Mouse (Mus musculus): ENCODE data around the gene Mef2a.
"Not testable (repeated sequence)": the region's sequence is repeated elsewhere in the genome, so short reads cannot be mapped to it uniquely, and the experiment has no call there.

Gene Mef2a

GRCm38 (mm10) chr7:67371351-67371890 is 1.2 kb downstream of the Mef2a start:
- no peak for DNase-seq (ENCODE audit: low spot score in 2 of 2)

- DNase-seq (ENCODE audit: low spot score in 2 of 2) = no peak
These were observed 3.0 kb downstream of the Mef2a start for GRCm38 (mm10) chr7:67369645-67370044.

- no peak for DNase-seq (ENCODE audit: low spot score in 2 of 2)
These were observed 4.3 kb downstream of the Mef2a start for GRCm38 (mm10) chr7:67368394-67368793.

- no peak for DNase-seq (ENCODE audit: low spot score in 2 of 2)
These were observed 12.1 kb downstream of the Mef2a start for GRCm38 (mm10) chr7:67360588-67360987.

- no peak for DNase-seq (ENCODE audit: low spot score in 2 of 2)
These were observed 12.8 kb downstream of the Mef2a start for GRCm38 (mm10) chr7:67359863-67360262.

GRCm38 (mm10) chr7:67355870-67356269 is 16.8 kb downstream of the Mef2a start:
- no peak for DNase-seq (ENCODE audit: low spot score in 2 of 2)

- DNase-seq (ENCODE audit: low spot score in 2 of 2) = peak in 1 of 2 experiments; percentile 34
These were observed 19.0 kb downstream of the Mef2a start for GRCm38 (mm10) chr7:67353667-67354066.

GRCm38 (mm10) chr7:67352989-67353388 is 19.7 kb downstream of the Mef2a start:
- DNase-seq (ENCODE audit: low spot score in 2 of 2) = no peak

GRCm38 (mm10) chr7:67344443-67344842 is 28.2 kb downstream of the Mef2a start:
- no peak for DNase-seq (ENCODE audit: low spot score in 2 of 2)

- DNase-seq (ENCODE audit: low spot score in 2 of 2) = no peak
These were observed 30.5 kb downstream of the Mef2a start for GRCm38 (mm10) chr7:67342067-67342625.

GRCm38 (mm10) chr7:67320359-67320758 is 52.3 kb downstream of the Mef2a start:
- DNase-seq (ENCODE audit: low spot score in 2 of 2) = no peak

- DNase-seq (ENCODE audit: low spot score in 2 of 2) = no peak
These were observed 54.0 kb downstream of the Mef2a start for GRCm38 (mm10) chr7:67318697-67319096.

- no peak for DNase-seq (ENCODE audit: low spot score in 2 of 2)
These were observed 59.5 kb downstream of the Mef2a start for GRCm38 (mm10) chr7:67313200-67313599.

- no peak for DNase-seq (ENCODE audit: low spot score in 2 of 2)
These were observed 62.5 kb downstream of the Mef2a start for GRCm38 (mm10) chr7:67310151-67310550.

GRCm38 (mm10) chr7:67308102-67308501 is 64.6 kb downstream of the Mef2a start:
- no peak for DNase-seq (ENCODE audit: low spot score in 2 of 2)

- no peak for DNase-seq (ENCODE audit: low spot score in 2 of 2)
These were observed 65.6 kb downstream of the Mef2a start for GRCm38 (mm10) chr7:67307078-67307477.

GRCm38 (mm10) chr7:67304937-67305336 is 67.7 kb downstream of the Mef2a start:
- DNase-seq (ENCODE audit: low spot score in 2 of 2) = no peak

GRCm38 (mm10) chr7:67296419-67296818 is 76.2 kb downstream of the Mef2a start:
- DNase-seq (ENCODE audit: low spot score in 2 of 2) = no peak

- DNase-seq (ENCODE audit: low spot score in 2 of 2) = no peak
These were observed 81.3 kb downstream of the Mef2a start for GRCm38 (mm10) chr7:67291356-67291755.

GRCm38 (mm10) chr7:67287456-67287855 is 85.2 kb downstream of the Mef2a start:
- no peak for DNase-seq (ENCODE audit: low spot score in 2 of 2)

GRCm38 (mm10) chr7:67283581-67283980 is 89.1 kb downstream of the Mef2a start:
- DNase-seq (ENCODE audit: low spot score in 2 of 2) = no peak

GRCm38 (mm10) chr7:67270447-67270846 is 102.2 kb downstream of the Mef2a start:
- DNase-seq (ENCODE audit: low spot score in 2 of 2) = not testable (repeated sequence)

- DNase-seq (ENCODE audit: low spot score in 2 of 2) = peak; percentile 53 to 61
These were observed 112.7 kb downstream of the Mef2a start for GRCm38 (mm10) chr7:67259828-67260563.

All from spleen, postnatal 14 days (tissue).